ENCODE assay signal across 16 mouse cellular contexts in genomic region chr7:73604597-73604996, GRCm38 (mm10).
"Had no signal": no experiment of that assay in that cellular context is flagged by ENCODE, and none has a peak within 500 bp of the region (broad histone marks: within the 10 kb centered on the region; RNA-seq: fewer than 3 reads in every experiment).

No protein-coding gene starts in this region.

- H3K9ac ChIP-seq: lung, embryonic 15.5 days; midbrain, embryonic 13.5 days; midbrain, embryonic 15.5 days; neural tube, embryonic 12.5 days; stomach, embryonic 15.5 days had no signal

- H3K4me2 ChIP-seq: lung, embryonic 15.5 days; midbrain, embryonic 11.5 days; midbrain, embryonic 13.5 days; midbrain, embryonic 15.5 days; neural tube, embryonic 12.5 days; stomach, embryonic 15.5 days had no signal

- H3K36me3 ChIP-seq: lung, embryonic 15.5 days; midbrain, embryonic 13.5 days; midbrain, embryonic 15.5 days; neural tube, embryonic 12.5 days; stomach, embryonic 15.5 days had no signal

- ATAC-seq: lung, postnatal 0 days; midbrain, embryonic 13.5 days; midbrain, embryonic 15.5 days had no signal

- H3K27me3 ChIP-seq: lung, embryonic 15.5 days; megakaryocyte, embryonic 14.5 days; midbrain, embryonic 13.5 days; midbrain, embryonic 15.5 days; neural tube, embryonic 12.5 days; stomach, embryonic 15.5 days had no signal

- H3K4me3 ChIP-seq: lung, embryonic 15.5 days; megakaryocyte, embryonic 14.5 days; midbrain, embryonic 13.5 days; midbrain, embryonic 15.5 days; neural tube, embryonic 12.5 days; stomach, embryonic 15.5 days had no signal

- H3K27ac ChIP-seq: lung, embryonic 15.5 days; macrophage; midbrain, embryonic 13.5 days; midbrain, embryonic 15.5 days; neural tube, embryonic 12.5 days; stomach, embryonic 15.5 days; stomach, postnatal 0 days had no signal

- DNase-seq: lung, postnatal 14 days; lung, postnatal 36 days; right cerebral cortex, postnatal 14 days; thymus, adult 2 months; thymus, postnatal 25 days; thymus, postnatal 4 days had no signal

- H3K9me3 ChIP-seq: lung, embryonic 15.5 days; midbrain, embryonic 13.5 days; midbrain, embryonic 15.5 days; neural tube, embryonic 12.5 days; stomach, embryonic 15.5 days had no signal
